Mouse (Mus musculus) heart, embryonic 15.5 days (tissue): ENCODE data around the gene Nyap2. TPM values are rescaled to one million over a fixed set of nuclear protein-coding genes. Genes with fewer than 3 reads are reported as not detected.
"Not testable (repeated sequence)": the region's sequence is repeated elsewhere in the genome, so short reads cannot be mapped to it uniquely, and the experiment has no call there.

Experiments
- ATAC-seq: fragments of 200-750 bp; cut with Nextera tagmentation; replicated peaks from 2 replicates; pipeline ENCODE4 v1.8.0; 2017; ENCODE audit warnings: low read depth, moderate TSS enrichment; ENCODE audit not compliant: insufficient number of reproducible peaks, insufficient read depth, low FRiP score
- H3K27ac ChIP-seq: fragments of 300-500 bp; sonication (generic); 2 replicates; pipeline ENCODE4 v1.5.1; 2015; ENCODE audit warnings: mild to moderate bottlenecking, inconsistent platforms
- H3K27me3 ChIP-seq: fragments of 300-500 bp; sonication (generic); 2 replicates; pipeline ENCODE4 v1.6.1; 2015; ENCODE audit warnings: inconsistent platforms
- H3K36me3 ChIP-seq: fragments of 300-500 bp; sonication (generic); 2 replicates; pipeline ENCODE4 v1.6.1; 2015; ENCODE audit warnings: mild to moderate bottlenecking, inconsistent platforms
- H3K4me1 ChIP-seq: fragments of 300-500 bp; sonication (generic); replicated peaks from 2 replicates; pipeline ENCODE4 v1.6.1; 2015; ENCODE audit warnings: inconsistent platforms
- H3K4me2 ChIP-seq: fragments of 300-500 bp; sonication (generic); 2 replicates; pipeline ENCODE4 v1.6.1; 2015; ENCODE audit warnings: inconsistent platforms, mild to moderate bottlenecking, moderate library complexity
- H3K4me3 ChIP-seq: fragments of 300-500 bp; sonication (generic); 2 replicates; pipeline ENCODE4 v1.5.1; 2015; ENCODE audit warnings: mild to moderate bottlenecking, inconsistent platforms
- H3K9ac ChIP-seq: fragments of 300-500 bp; sonication (generic); 2 replicates; pipeline ENCODE4 v1.6.1; 2015; ENCODE audit warnings: mild to moderate bottlenecking, inconsistent platforms
- H3K9me3 ChIP-seq: fragments of 300-500 bp; sonication (generic); replicated peaks from 2 replicates; pipeline ENCODE4 v1.6.1; 2016; ENCODE audit warnings: inconsistent platforms
- WGBS: fragments of 180-500 bp; shearing (Covaris S2); methylation state at CpG from one replicate; pipeline ENCODE4 v1.1.7; 2015; ENCODE audit warnings: mixed read lengths; 5-methylcytosine and 5-hydroxymethylcytosine counted together
- polyA plus RNA-seq: library from polyadenylated mRNA; unstranded; fragments of >200 nt; fragmentation: Nextera tagmentation; extraction: Ambion mirVana; gene quantifications from 2 replicates; pipeline ENCODE4 v1.2.1, GENCODE M21; 2015

Nyap2 gene
- polyA plus RNA-seq, 1 experiment from 2014 or later, result 0.09 TPM

- WGBS, result 73% methylated on average over 2 of the region's 2 CpGs
- Histone ChIP-seq H3K4me2 (no peak overlapping the region), H3K27me3 (no peaks in the 10 kb centered on the region), H3K36me3 (no peaks in the 10 kb centered on the region), H3K27ac (no peak overlapping the region), H3K9me3 (no peaks in the 10 kb centered on the region), H3K4me1 (no peaks in the 10 kb centered on the region), H3K9ac (no peak overlapping the region), H3K4me3 (no peak overlapping the region)
- no peak for ATAC-seq
These were observed 132.8 kb downstream of the Nyap2 start for GRCm38 (mm10) chr1:81209536-81209935.

DNA sequence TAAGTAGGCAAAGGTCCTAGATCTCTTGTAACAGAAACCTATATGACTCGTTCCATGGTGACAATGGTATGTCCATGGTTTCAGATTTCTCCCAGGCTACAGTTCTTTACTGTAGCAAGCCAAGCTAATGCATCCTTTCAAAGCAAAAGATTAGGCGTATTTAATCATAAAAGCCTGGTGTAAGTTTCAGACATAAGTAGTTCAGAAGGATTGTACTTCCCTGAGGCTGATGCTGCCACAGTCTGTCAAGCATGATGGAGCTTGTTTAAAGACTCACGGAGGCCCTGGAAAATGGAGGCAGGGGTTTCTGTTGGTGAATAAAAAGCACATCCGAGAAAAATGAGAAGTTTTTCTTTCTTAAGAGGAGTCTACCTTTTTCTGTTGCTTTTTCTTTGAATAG, 134.7 kb downstream of the Nyap2 start:
- H3K4me3 ChIP-seq, result no peak overlapping the region
- no peaks in the 10 kb centered on the region for H3K9me3 ChIP-seq
- no peak overlapping the region for H3K27ac ChIP-seq
- H3K9ac ChIP-seq, result no peak overlapping the region
- no peak overlapping the region for H3K4me2 ChIP-seq
- 70% methylated on average over 4 of the region's 4 CpGs for WGBS
- no peak for ATAC-seq
- H3K4me1 ChIP-seq, result no peaks in the 10 kb centered on the region
- H3K27me3 ChIP-seq, result no peaks in the 10 kb centered on the region
- H3K36me3 ChIP-seq, result no peaks in the 10 kb centered on the region

GRCm38 (mm10) chr1:81219790-81220189, 143.0 kb downstream of the Nyap2 start:
- H3K27me3 ChIP-seq, result no peaks in the 10 kb centered on the region
- H3K4me3 ChIP-seq, result no peak overlapping the region
- no peaks in the 10 kb centered on the region for H3K4me1 ChIP-seq
- no peak overlapping the region for H3K4me2 ChIP-seq
- no peak for ATAC-seq
- H3K36me3 ChIP-seq, result no peaks in the 10 kb centered on the region
- H3K9ac ChIP-seq, result no peak overlapping the region
- WGBS, result 35% methylated on average over 1 of the region's 1 CpGs
- no peak overlapping the region for H3K27ac ChIP-seq
- H3K9me3 ChIP-seq, result no peaks in the 10 kb centered on the region

- WGBS, result 35% methylated on average over 2 of the region's 2 CpGs
- peaks cover 8% of the 10 kb centered on the region; the same call in 1 of the 2 replicates for H3K4me1 ChIP-seq
- no peak overlapping the region for H3K4me3 ChIP-seq
- no peaks in the 10 kb centered on the region for H3K36me3 ChIP-seq
- peak overlapping the region; percentile 80 for H3K27ac ChIP-seq
- H3K9ac ChIP-seq, result no peak overlapping the region
- 0 out of 2 replicates have a peak, but pooled peaks have one; percentile 39 for ATAC-seq
- no peaks in the 10 kb centered on the region for H3K9me3 ChIP-seq
- H3K4me2 ChIP-seq, result no peak overlapping the region
- no peaks in the 10 kb centered on the region for H3K27me3 ChIP-seq
These were observed 155.1 kb downstream of the Nyap2 start for GRCm38 (mm10) chr1:81231759-81232406.

- not testable (repeated sequence) for H3K9ac ChIP-seq, H3K27me3 ChIP-seq, H3K9me3 ChIP-seq, H3K4me1 ChIP-seq, H3K4me2 ChIP-seq, H3K4me3 ChIP-seq, H3K36me3 ChIP-seq, ATAC-seq
- H3K27ac ChIP-seq, result peak overlapping the region; percentile 80
- WGBS, result 83% methylated on average over 5 of the region's 5 CpGs
These were observed 155.6 kb downstream of the Nyap2 start for GRCm38 (mm10) chr1:81232407-81232789.

DNA sequence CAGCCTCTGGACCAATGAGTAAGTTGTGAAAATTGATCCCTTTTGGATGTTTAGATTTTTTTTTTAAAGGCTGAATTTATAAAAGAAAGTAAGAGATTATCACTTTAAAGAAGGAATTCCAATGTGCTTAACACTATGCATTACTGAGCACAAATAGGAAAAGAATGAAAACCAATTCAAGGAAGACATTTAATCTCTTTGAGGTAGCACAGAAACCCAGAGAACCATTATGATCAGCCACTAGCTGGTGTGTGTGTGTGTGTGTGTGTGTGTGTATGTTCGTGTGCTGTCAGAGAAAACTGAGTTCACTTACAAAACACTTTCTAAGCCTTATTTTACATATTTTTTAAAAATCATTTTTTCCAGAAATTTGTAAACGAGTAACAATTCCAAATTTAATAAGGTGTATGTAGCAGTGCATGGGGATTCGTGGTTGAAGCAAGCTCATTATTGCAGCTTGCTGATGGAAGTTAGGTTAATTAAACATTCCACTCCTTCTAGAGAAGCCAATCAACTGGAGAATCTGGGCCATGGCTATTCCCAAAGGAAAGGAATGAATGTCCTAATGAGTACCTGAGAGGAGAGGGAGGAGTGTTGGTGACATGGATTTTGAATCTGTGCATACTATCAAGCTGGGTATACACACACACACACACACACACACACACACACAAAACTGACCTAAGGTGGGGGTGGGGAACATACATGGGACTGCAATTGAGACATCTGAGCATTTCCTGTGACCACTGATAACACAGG, 171.9 kb downstream of the Nyap2 start:
- Histone ChIP-seq H3K9ac (no peak overlapping the region), H3K4me3 (no peak overlapping the region), H3K27ac (no peak overlapping the region), H3K4me2 (no peak overlapping the region), H3K4me1 (no peaks in the 10 kb centered on the region), H3K9me3 (no peaks in the 10 kb centered on the region), H3K36me3 (no peaks in the 10 kb centered on the region), H3K27me3 (no peaks in the 10 kb centered on the region)
- WGBS, result 77% methylated on average over 3 of the region's 3 CpGs
- no peak for ATAC-seq

- Histone ChIP-seq H3K4me1 (no peaks in the 10 kb centered on the region), H3K36me3 (no peaks in the 10 kb centered on the region), H3K27me3 (no peaks in the 10 kb centered on the region), H3K9me3 (no peaks in the 10 kb centered on the region), H3K27ac (no peak overlapping the region), H3K4me2 (no peak overlapping the region), H3K4me3 (no peak overlapping the region), H3K9ac (no peak overlapping the region)
- no peak for ATAC-seq
- WGBS, result 90% methylated on average over 11 of the region's 11 CpGs
These were observed 173.3 kb downstream of the Nyap2 start for GRCm38 (mm10) chr1:81250068-81250467.

DNA sequence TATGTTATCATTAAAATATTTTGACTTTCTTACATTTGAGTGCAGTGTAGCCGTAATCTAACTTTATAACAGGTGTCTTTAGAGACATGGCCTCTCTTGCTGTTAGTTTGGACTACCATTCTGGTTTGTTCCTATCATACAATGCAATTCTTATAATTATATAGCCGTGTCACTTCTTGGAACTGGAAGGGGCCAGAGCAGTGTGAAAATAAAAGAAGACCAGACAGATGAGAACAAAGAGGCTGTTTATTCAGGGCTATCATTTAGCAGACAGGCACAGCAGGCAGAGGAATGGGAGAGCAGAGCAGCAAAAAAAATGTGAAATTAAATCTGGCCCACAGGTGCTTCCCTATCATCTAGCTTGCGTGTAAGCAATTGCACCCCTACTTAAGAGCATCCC, 189.7 kb downstream of the Nyap2 start:
- H3K36me3 ChIP-seq, result no peaks in the 10 kb centered on the region
- no peaks in the 10 kb centered on the region for H3K4me1 ChIP-seq
- H3K27ac ChIP-seq, result no peak overlapping the region
- no peak overlapping the region for H3K9ac ChIP-seq
- WGBS, result 65% methylated on average over 3 of the region's 3 CpGs
- H3K4me2 ChIP-seq, result no peak overlapping the region
- ATAC-seq, result no peak
- no peaks in the 10 kb centered on the region for H3K27me3 ChIP-seq
- no peak overlapping the region for H3K4me3 ChIP-seq
- no peaks in the 10 kb centered on the region for H3K9me3 ChIP-seq

DNA sequence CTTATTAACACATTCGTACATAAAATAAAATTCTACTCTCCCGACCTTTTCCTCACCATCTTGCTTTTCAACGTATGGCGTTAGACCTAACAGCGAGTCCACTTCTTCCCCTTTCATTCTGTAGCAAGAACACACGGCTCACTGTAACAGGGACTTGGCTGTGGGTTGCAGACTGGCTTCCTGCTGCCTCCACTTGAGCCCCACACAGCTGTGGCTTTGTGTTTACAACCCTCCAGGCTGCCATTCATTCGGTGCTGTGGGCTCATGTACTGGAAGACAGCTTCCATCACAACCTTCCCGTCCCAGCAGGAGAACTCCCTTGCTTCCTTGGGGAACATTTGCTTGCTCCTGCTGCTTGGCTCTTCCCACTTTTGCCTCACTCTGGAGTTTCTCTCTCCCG, 204.2 kb downstream of the Nyap2 start:
- WGBS, result 51% methylated on average over 9 of the region's 9 CpGs
- no peaks in the 10 kb centered on the region for H3K9me3 ChIP-seq
- H3K4me1 ChIP-seq, result peaks cover 3% of the 10 kb centered on the region; the same call in 1 of the 2 replicates
- no peak overlapping the region for H3K9ac ChIP-seq
- no peak for ATAC-seq
- no peak overlapping the region for H3K4me2 ChIP-seq
- no peak overlapping the region for H3K27ac ChIP-seq
- H3K27me3 ChIP-seq, result no peaks in the 10 kb centered on the region
- H3K4me3 ChIP-seq, result no peak overlapping the region
- no peaks in the 10 kb centered on the region for H3K36me3 ChIP-seq

GRCm38 (mm10) chr1:81285633-81286032, 208.9 kb downstream of the Nyap2 start:
- Histone ChIP-seq H3K27me3 (no peaks in the 10 kb centered on the region), H3K9ac (no peak overlapping the region), H3K4me1 (no peaks in the 10 kb centered on the region), H3K4me2 (no peak overlapping the region), H3K27ac (no peak overlapping the region), H3K4me3 (no peak overlapping the region), H3K9me3 (no peaks in the 10 kb centered on the region), H3K36me3 (no peaks in the 10 kb centered on the region)
- WGBS, result 79% methylated on average over 3 of the region's 3 CpGs
- ATAC-seq, result no peak

GRCm38 (mm10) chr1:81287088-81287487, 210.3 kb downstream of the Nyap2 start:
- H3K27me3 ChIP-seq, result no peaks in the 10 kb centered on the region
- no peak overlapping the region for H3K4me3 ChIP-seq
- H3K36me3 ChIP-seq, result no peaks in the 10 kb centered on the region
- no peak overlapping the region for H3K27ac ChIP-seq
- no peaks in the 10 kb centered on the region for H3K4me1 ChIP-seq
- no peak overlapping the region for H3K4me2 ChIP-seq
- no peak overlapping the region for H3K9ac ChIP-seq
- H3K9me3 ChIP-seq, result no peaks in the 10 kb centered on the region
- no peak for ATAC-seq

- Histone ChIP-seq H3K9me3 (no peaks in the 10 kb centered on the region), H3K27me3 (no peaks in the 10 kb centered on the region), H3K27ac (no peak overlapping the region), H3K4me2 (no peak overlapping the region), H3K4me1 (no peaks in the 10 kb centered on the region), H3K4me3 (no peak overlapping the region), H3K36me3 (no peaks in the 10 kb centered on the region), H3K9ac (no peak overlapping the region)
- WGBS, result 43% methylated on average over 4 of the region's 4 CpGs
- no peak for ATAC-seq
These were observed 224.0 kb downstream of the Nyap2 start for GRCm38 (mm10) chr1:81300735-81301134.
